In genomic region chr13:97205052-97205701, GRCm38 (mm10) we compare ENCODE assay signal across 8 mouse cellular contexts. TPM values are rescaled to one million over a fixed set of nuclear protein-coding genes. Genes with fewer than 3 reads are reported as not detected.
A peak's percentile ranks its signal among the peaks of the same experiment; 100 is the strongest.
DNase-seq lines count a peak whose midpoint lies in the region; ATAC-seq and TF ChIP-seq lines count a peak whose summit lies in the region.

No protein-coding gene starts in this region.

- peak overlapping the region; percentile 62 for H3K9ac ChIP-seq in MEL (ENCODE audit: control insufficient read depth, low read depth, low read length, poor library complexity, severe bottlenecking)
- no peak overlapping the region for H3K9ac ChIP-seq in forebrain, postnatal 0 days
- H3K9ac ChIP-seq in lung, embryonic 15.5 days: peak overlapping the region; percentile 11; the same call in 1 of the 2 replicates

- TF ChIP-seq EP300 in MEL (IDR thresholded peaks at IDR 0.05; ENCODE audit: low read depth in 1 of 2, low read length in 2 of 2): no peak

- H3K36me3 ChIP-seq in MEL (ENCODE audit: control insufficient read depth in 1 of 2, insufficient read depth in 2 of 2, low read length in 2 of 2): peaks cover 0 to 23% of the 10 kb centered on the region in 2 experiments; a peak in 2 of 4 replicates
- no peaks in the 10 kb centered on the region for H3K36me3 ChIP-seq in forebrain, postnatal 0 days (ENCODE audit: insufficient read depth)
- H3K36me3 ChIP-seq in lung, embryonic 15.5 days: no peaks in the 10 kb centered on the region

- peak; percentile 53 to 77 (median 72) for TF ChIP-seq CTCF in MEL (IDR thresholded peaks at IDR 0.05 in 2 of 3, conservative IDR thresholded peaks at IDR 0.05 in 1 of 3; ENCODE audit: control insufficient read depth in 1 of 3, insufficient read depth in 1 of 3, low read depth in 2 of 3, low read length in 3 of 3, poor library complexity in 1 of 3, severe bottlenecking in 1 of 3)
- peak; percentile 44; the same call in 1 of the 2 replicates for TF ChIP-seq CTCF in cerebellum, adult 2 months (IDR thresholded peaks at IDR 0.05; ENCODE audit: borderline replicate concordance, insufficient read depth, low read depth, low read length)
- TF ChIP-seq CTCF in forebrain, postnatal 0 days (IDR thresholded peaks at IDR 0.05; ENCODE audit: low read depth): peak; percentile 75

- no peaks in the 10 kb centered on the region for H3K79me2 ChIP-seq in MEL (ENCODE audit: control insufficient read depth, insufficient read depth, low read length, poor library complexity)

- H3K27ac ChIP-seq in MEL (ENCODE audit: control insufficient read depth, low read depth, low read length): peak overlapping the region; percentile 75
- H3K27ac ChIP-seq in cerebellum, adult 2 months (ENCODE audit: insufficient read depth, low read length): no peak overlapping the region
- H3K27ac ChIP-seq in forebrain, postnatal 0 days (ENCODE audit: low read depth, low read length): 0 out of 2 replicates have a peak overlapping the region, but pooled peaks have one; percentile 5
- H3K27ac ChIP-seq in lung, embryonic 15.5 days: peak overlapping the region; percentile 77

- H3K4me2 ChIP-seq in forebrain, postnatal 0 days (ENCODE audit: low read depth): peak overlapping the region; percentile 50
- peak overlapping the region; percentile 59 for H3K4me2 ChIP-seq in lung, embryonic 15.5 days

- ATAC-seq in forebrain, postnatal 0 days: peak; percentile 87
- ATAC-seq in lung, embryonic 15.5 days (ENCODE audit: borderline replicate concordance, extremely low read depth, low FRiP score, low TSS enrichment): peak; percentile 87

- peak; percentile 29 for TF ChIP-seq RAD21 in MEL (IDR thresholded peaks at IDR 0.05; ENCODE audit: low read depth, low read length)

- DNase-seq in MEL (ENCODE audit: low read depth, low spot score): peak; percentile 90
- DNase-seq in cerebellum, adult 2 months: peak; percentile 78 to 79
- DNase-seq in forebrain, postnatal 0 days: peak; percentile 88
- peak; percentile 88 for DNase-seq in heart, postnatal 4 days
- peak; percentile 85 to 86 for DNase-seq in layer of hippocampus, adult 8-10 months (ENCODE audit: low spot score in 2 of 2)
- peak; percentile 74 for DNase-seq in ovary, adult 18-20 months (ENCODE audit: low spot score)
- DNase-seq in thymus, postnatal 0 days (ENCODE audit: low spot score): peak; percentile 83

- peaks cover 5 to 36% of the 10 kb centered on the region in 2 experiments for H3K4me1 ChIP-seq in MEL (ENCODE audit: control insufficient read depth in 1 of 2, insufficient read depth in 2 of 2, low read length in 2 of 2)
- no peaks in the 10 kb centered on the region for H3K4me1 ChIP-seq in cerebellum, adult 2 months (ENCODE audit: control insufficient read depth, insufficient read depth, low read length)
- no peaks in the 10 kb centered on the region for H3K4me1 ChIP-seq in forebrain, postnatal 0 days (ENCODE audit: insufficient read depth)
- H3K4me1 ChIP-seq in lung, embryonic 15.5 days: peaks cover 4% of the 10 kb centered on the region; the same call in 1 of the 2 replicates

- peak overlapping the region; percentile 59 to 69 for H3K4me3 ChIP-seq in MEL (ENCODE audit: control insufficient read depth in 1 of 2, insufficient read depth in 1 of 2, low read depth in 2 of 2, low read length in 2 of 2)
- H3K4me3 ChIP-seq in cerebellum, adult 2 months (replicated peaks; ENCODE audit: insufficient read depth, low read depth, low read length): peak overlapping the region; percentile 62
- peak overlapping the region; percentile 29 for H3K4me3 ChIP-seq in forebrain, postnatal 0 days (ENCODE audit: low read depth, low read length)
- peak overlapping the region; percentile 38 for H3K4me3 ChIP-seq in lung, embryonic 15.5 days

- 5% methylated on average over 18 of the region's 18 CpGs for WGBS in cerebellum, adult 2 months
- 12% methylated on average over 18 of the region's 18 CpGs for WGBS in forebrain, postnatal 0 days
- WGBS in lung, embryonic 15.5 days: 5% methylated on average over 18 of the region's 18 CpGs

- TF ChIP-seq POLR2A in MEL (IDR thresholded peaks at IDR 0.05; ENCODE audit: control insufficient read depth in 1 of 2, insufficient read depth in 1 of 2, low read depth in 1 of 2, low read length in 2 of 2, poor library complexity in 1 of 2): 0 out of 4 replicates have a peak, but pooled peaks of 1 of the 2 experiments have one; percentile 37
- TF ChIP-seq POLR2A in cerebellum, adult 2 months (IDR thresholded peaks at IDR 0.05; ENCODE audit: borderline replicate concordance, insufficient read depth, low read length): no peak

- H3K9me3 ChIP-seq in MEL (replicated peaks; ENCODE audit: insufficient read depth, low read length): no peaks in the 10 kb centered on the region
- H3K9me3 ChIP-seq in forebrain, postnatal 0 days (ENCODE audit: low read length): no peaks in the 10 kb centered on the region
- H3K9me3 ChIP-seq in lung, embryonic 15.5 days: no peaks in the 10 kb centered on the region

- H3K27me3 ChIP-seq in MEL (ENCODE audit: control insufficient read depth in 1 of 2, insufficient read depth in 2 of 2, low read length in 2 of 2): no peaks in the 10 kb centered on the region
- H3K27me3 ChIP-seq in cerebellum, adult 2 months (ENCODE audit: control insufficient read depth, insufficient read depth, low read length): no peaks in the 10 kb centered on the region
- H3K27me3 ChIP-seq in forebrain, postnatal 0 days (ENCODE audit: insufficient read depth, low read length): no peaks in the 10 kb centered on the region
- H3K27me3 ChIP-seq in lung, embryonic 15.5 days: no peaks in the 10 kb centered on the region

TF ChIP-seq in MEL, 35 proteins besides CTCF, POLR2A, EP300 and RAD21 (continues in another document):
- TF ChIP-seq ZMIZ1 (IDR thresholded peaks at IDR 0.05; ENCODE audit: low read depth, low read length) (no peak), TBP (IDR thresholded peaks at IDR 0.05; ENCODE audit: low read depth, low read length) (peak; percentile 33; the same call in 1 of the 2 replicates), KAT2A (conservative IDR thresholded peaks at IDR 0.05; ENCODE audit: low read depth, low read length) (peak; percentile 68; the same call in 1 of the 2 replicates), RCOR1 (IDR thresholded peaks at IDR 0.05; ENCODE audit: low read depth, low read length) (no peak), ZNF384 (IDR thresholded peaks at IDR 0.05; ENCODE audit: low read depth, low read length) (no peak), ZC3H11A (IDR thresholded peaks at IDR 0.05; ENCODE audit: low read depth, low read length) (peak; percentile 31; the same call in 1 of the 2 replicates), CHD2 (IDR thresholded peaks at IDR 0.05; ENCODE audit: low read length) (no peak), NRF1 (IDR thresholded peaks at IDR 0.05; ENCODE audit: insufficient read depth, low read depth, low read length, poor library complexity, severe bottlenecking) (no peak), MEF2A (IDR thresholded peaks at IDR 0.05; ENCODE audit: extremely low read depth, insufficient replicate concordance, low read depth, low read length, poor library complexity, severe bottlenecking) (no peak), TAL1 (IDR thresholded peaks at IDR 0.05; ENCODE audit: low read length) (no peak), ELF1 (IDR thresholded peaks at IDR 0.05; ENCODE audit: low read depth, low read length) (peak; percentile 63), USF2 (IDR thresholded peaks at IDR 0.05; ENCODE audit: borderline replicate concordance in 1 of 2, insufficient read depth in 1 of 2, low read depth in 1 of 2, low read length in 2 of 2) (no peak), SIN3A (IDR thresholded peaks at IDR 0.05; ENCODE audit: low read length) (peak; percentile 54), POLR2AphosphoS5 (IDR thresholded peaks at IDR 0.05; ENCODE audit: borderline replicate concordance, low read depth, low read length) (no peak), NELFE (IDR thresholded peaks at IDR 0.05; ENCODE audit: low read depth, low read length) (no peak), MAFK (IDR thresholded peaks at IDR 0.05; ENCODE audit: borderline replicate concordance, low read depth, low read length) (no peak), GABPA (IDR thresholded peaks at IDR 0.05; ENCODE audit: low read depth, low read length) (no peak), MYC (IDR thresholded peaks at IDR 0.05; ENCODE audit: low read depth, low read length) (no peak), MXI1 (IDR thresholded peaks at IDR 0.05; ENCODE audit: low read depth, low read length) (no peak), ZKSCAN1 (IDR thresholded peaks at IDR 0.05; ENCODE audit: low read depth, low read length) (no peak), TCF12 (IDR thresholded peaks at IDR 0.05; ENCODE audit: low read depth, low read length) (no peak), E2F4 (IDR thresholded peaks at IDR 0.05; ENCODE audit: borderline replicate concordance, low read depth, low read length) (no peak), USF1 (IDR thresholded peaks at IDR 0.05; ENCODE audit: low read depth, low read length) (no peak), SMC3 (IDR thresholded peaks at IDR 0.05; ENCODE audit: low read depth, low read length) (peak; percentile 54)

RNA-seq across cellular contexts. Expression of gene Hexb, which starts 7.0 kb away (rescaled TPM):
- total RNA-seq in MEL (2012; rRNA removed): 11.1 and 12.7 TPM in 2 replicates
- polyA plus RNA-seq in MEL (2012; ENCODE audit: insufficient read depth in 1 of 2, insufficient read length in 2 of 2, low read depth in 1 of 2, low replicate concordance in 2 of 2, missing spikeins in 1 of 2): 10 to 100 TPM in 1 of 2 experiments, not detected in 1; 15.4 TPM
- 61.0 and 62.9 TPM in 2 replicates for polyA plus RNA-seq in cerebellum, adult 2 months (2012; rRNA removed)
- 49.2 and 54.3 TPM in 2 replicates for total RNA-seq in forebrain, postnatal 0 days (2014; rRNA removed)
- 49.2 and 50.6 TPM in 2 replicates for polyA plus RNA-seq in forebrain, postnatal 0 days (2015; fragmentation: Nextera tagmentation; extraction: Ambion mirVana)
- total RNA-seq in heart, postnatal 4 days (2021): 10 to 100 TPM; 20.8 to 23.5 TPM
- total RNA-seq in layer of hippocampus, adult 8-10 months (2022): 100 to 1,000 TPM; 114 to 546 (median 290) TPM
- 32.3 and 34.7 TPM in 2 replicates for polyA plus RNA-seq in lung, embryonic 15.5 days (2015; fragmentation: Nextera tagmentation; extraction: Ambion mirVana)
- 97.2 and 99.2 TPM in 2 replicates for polyA plus RNA-seq in thymus, postnatal 0 days (2015; fragmentation: Nextera tagmentation; extraction: Ambion mirVana)

RNA-seq across cellular contexts. Expression of gene Enc1, which starts 35.7 kb away (rescaled TPM):
- not detected in 2 replicates for total RNA-seq in MEL (2012; rRNA removed)
- polyA plus RNA-seq in MEL (2012; ENCODE audit: insufficient read depth in 1 of 2, insufficient read length in 2 of 2, low read depth in 1 of 2, low replicate concordance in 2 of 2, missing spikeins in 1 of 2): not detected
- 16.7 and 20.2 TPM in 2 replicates for polyA plus RNA-seq in cerebellum, adult 2 months (2012; rRNA removed)
- 423 and 513 TPM in 2 replicates for total RNA-seq in forebrain, postnatal 0 days (2014; rRNA removed)
- 76.8 and 80.3 TPM in 2 replicates for polyA plus RNA-seq in forebrain, postnatal 0 days (2015; fragmentation: Nextera tagmentation; extraction: Ambion mirVana)
- 10 to 100 TPM; 14.1 to 15.3 TPM for total RNA-seq in heart, postnatal 4 days (2021)
- 100 to 1,000 TPM; 584 to 717 (median 649) TPM for total RNA-seq in layer of hippocampus, adult 8-10 months (2022)
- polyA plus RNA-seq in lung, embryonic 15.5 days (2015; fragmentation: Nextera tagmentation; extraction: Ambion mirVana): 11.7 and 12.5 TPM in 2 replicates
- polyA plus RNA-seq in thymus, postnatal 0 days (2015; fragmentation: Nextera tagmentation; extraction: Ambion mirVana): 1.9 and 2.0 TPM in 2 replicates
